Mouse (Mus musculus) stomach, postnatal 0 days (tissue): ENCODE results near the gene Crct1. TPM values are rescaled to one million over a fixed set of nuclear protein-coding genes. Genes with fewer than 3 reads are reported as not detected.

Experiments used
- ATAC-seq: fragments of 200-750 bp; cut with Nextera tagmentation; 2 replicates; pipeline ENCODE4 v1.8.0; 2017; ENCODE audit not compliant: low FRiP score, low TSS enrichment
- DNase-seq: peaks from one replicate; pipeline ENCODE4 v3.0.0-alpha.2; 2016; ENCODE audit warnings: low spot score
- H3K27ac ChIP-seq: fragments of 300-500 bp; sonication (generic); replicated peaks from 2 replicates; pipeline ENCODE4 v1.5.1; 2014; ENCODE audit warnings: mild to moderate bottlenecking, control low read depth
- H3K27me3 ChIP-seq: fragments of 300-500 bp; sonication (generic); 2 replicates; pipeline ENCODE4 v1.6.1; 2014; ENCODE audit warnings: low read length; ENCODE audit not compliant: control insufficient read depth, insufficient read depth
- H3K36me3 ChIP-seq: fragments of 300-500 bp; sonication (generic); 2 replicates; pipeline ENCODE4 v1.6.1; 2014; ENCODE audit warnings: low read length, mixed read lengths; ENCODE audit not compliant: control insufficient read depth, insufficient read depth
- H3K4me1 ChIP-seq: fragments of 300-500 bp; sonication (generic); replicated peaks from 2 replicates; pipeline ENCODE4 v1.6.1; 2014; ENCODE audit warnings: antibody characterized with exemption; ENCODE audit not compliant: control insufficient read depth, insufficient read depth
- H3K4me2 ChIP-seq: fragments of 300-500 bp; sonication (generic); replicated peaks from 2 replicates; pipeline ENCODE4 v1.6.1; 2014; ENCODE audit warnings: low read depth, mild to moderate bottlenecking, control low read depth, moderate library complexity
- H3K4me3 ChIP-seq: fragments of 300-500 bp; sonication (generic); 2 replicates; pipeline ENCODE4 v1.5.1; 2014; ENCODE audit warnings: low read depth, low read length, control low read depth
- H3K9ac ChIP-seq: fragments of 300-500 bp; sonication (generic); 2 replicates; pipeline ENCODE4 v1.6.1; 2014; ENCODE audit warnings: mild to moderate bottlenecking, low read length, control low read depth, mixed read lengths
- H3K9me3 ChIP-seq: fragments of 300-500 bp; sonication (generic); 2 replicates; pipeline ENCODE4 v1.6.1; 2016; ENCODE audit warnings: low read length; ENCODE audit not compliant: control insufficient read depth
- CTCF ChIP-seq: IDR thresholded peaks from 2 replicates; pipeline ENCODE4 v1.5.1; 2016; ENCODE audit warnings: antibody characterized with exemption, low read depth, mild to moderate bottlenecking, moderate library complexity
- EP300 ChIP-seq: optimal IDR thresholded peaks from 2 replicates; pipeline ENCODE3; 2016; ENCODE audit warnings: antibody characterized with exemption
- WGBS: fragments of 180-500 bp; shearing (Covaris S2); extraction: QIAGEN DNeasy Blood & Tissue Kit; methylation state at CpG from one replicate; pipeline ENCODE4 v1.1.7; 2014; 5-methylcytosine and 5-hydroxymethylcytosine counted together
- polyA plus RNA-seq: library from polyadenylated mRNA; unstranded; fragments of >200 nt; fragmentation: Nextera tagmentation; extraction: Ambion mirVana; gene quantifications from 2 replicates; pipeline ENCODE4 v1.2.1, GENCODE M21; 2015

Crct1 gene
- polyA plus RNA-seq, 1 experiment from 2014 or later, result 1,801 TPM

GRCm38 (mm10) chr3:93000621-93001020 lies 14.9 kb downstream of the Crct1 start:
- Histone ChIP-seq H3K4me3 (no peak overlapping the region), H3K27me3 (no peaks in the 10 kb centered on the region), H3K4me2 (no peak overlapping the region), H3K9me3 (no peaks in the 10 kb centered on the region), H3K27ac (no peak overlapping the region), H3K36me3 (no peaks in the 10 kb centered on the region), H3K4me1 (no peaks in the 10 kb centered on the region), H3K9ac (no peak overlapping the region)
- no peak for TF ChIP-seq EP300
- TF ChIP-seq CTCF, result peak; percentile 44
- no peak for ATAC-seq
- 54% methylated on average over 3 of the region's 3 CpGs for WGBS
- no peak for DNase-seq

GRCm38 (mm10) chr3:92998691-92999090 lies 16.8 kb downstream of the Crct1 start:
- H3K36me3 ChIP-seq, result no peaks in the 10 kb centered on the region
- DNase-seq, result peak; percentile 67
- WGBS, result 4% methylated on average over 7 of the region's 7 CpGs
- no peaks in the 10 kb centered on the region for H3K4me1 ChIP-seq
- H3K27me3 ChIP-seq, result no peaks in the 10 kb centered on the region
- no peak for TF ChIP-seq EP300
- peak; percentile 89 for TF ChIP-seq CTCF
- no peak overlapping the region for H3K4me2 ChIP-seq
- no peaks in the 10 kb centered on the region for H3K9me3 ChIP-seq
- H3K4me3 ChIP-seq, result no peak overlapping the region
- ATAC-seq, result peak; percentile 72
- no peak overlapping the region for H3K27ac ChIP-seq
- H3K9ac ChIP-seq, result no peak overlapping the region

GRCm38 (mm10) chr3:92991926-92992325 lies 23.6 kb downstream of the Crct1 start, which contains the start of gene Lce3f:
Gene Lce3f (plus strand): TSS chr3:92992226.
- DNase-seq (no peak), ATAC-seq (no peak)
- no peaks in the 10 kb centered on the region for H3K9me3 ChIP-seq
- H3K4me2 ChIP-seq, result no peak within 1 kb of the TSS
- no peak within 1 kb of the TSS for H3K4me3 ChIP-seq
- TF ChIP-seq EP300 (no peak), CTCF (no peak)
- no peaks in the 10 kb centered on the region for H3K36me3 ChIP-seq
- H3K27ac ChIP-seq, result no peak within 1 kb of the TSS
- H3K27me3 ChIP-seq, result no peaks in the 10 kb centered on the region
- no peaks in the 10 kb centered on the region for H3K4me1 ChIP-seq
- H3K9ac ChIP-seq, result no peak within 1 kb of the TSS

GRCm38 (mm10) chr3:92978484-92978883 lies 37.0 kb downstream of the Crct1 start:
- WGBS, result 51% methylated on average over 2 of the region's 2 CpGs
- H3K27me3 ChIP-seq, result no peaks in the 10 kb centered on the region
- no peak overlapping the region for H3K9ac ChIP-seq
- no peak overlapping the region for H3K4me2 ChIP-seq
- no peaks in the 10 kb centered on the region for H3K36me3 ChIP-seq
- no peaks in the 10 kb centered on the region for H3K4me1 ChIP-seq
- no peak for TF ChIP-seq CTCF
- peak; percentile 63 for TF ChIP-seq EP300
- ATAC-seq (peak; percentile 63; the same call in 1 of the 2 replicates), DNase-seq (no peak)
- no peaks in the 10 kb centered on the region for H3K9me3 ChIP-seq
- H3K27ac ChIP-seq, result 0 out of 2 replicates have a peak overlapping the region, but pooled peaks have one; percentile 49
- H3K4me3 ChIP-seq, result no peak overlapping the region

GRCm38 (mm10) chr3:92966761-92967160 lies 48.7 kb downstream of the Crct1 start, which contains the start of gene Lce3e:
Gene Lce3e (plus strand): TSS chr3:92967061.
- no peaks in the 10 kb centered on the region for H3K4me1 ChIP-seq
- no peak for ATAC-seq
- H3K27ac ChIP-seq, result no peak within 1 kb of the TSS
- no peak within 1 kb of the TSS for H3K4me3 ChIP-seq
- TF ChIP-seq EP300, result no peak
- TF ChIP-seq CTCF, result no peak
- no peaks in the 10 kb centered on the region for H3K36me3 ChIP-seq
- H3K9me3 ChIP-seq, result no peaks in the 10 kb centered on the region
- no peak for DNase-seq
- H3K27me3 ChIP-seq, result no peaks in the 10 kb centered on the region
- 92% methylated on average over 2 of the region's 2 CpGs for WGBS
- no peak within 1 kb of the TSS for H3K9ac ChIP-seq
- H3K4me2 ChIP-seq, result no peak within 1 kb of the TSS

Other genes with a start within 250 kb of the Crct1 start
- gene Lce1i, start 236.8 kb downstream of the Crct1 start, polyA plus RNA-seq, result 369 and 377 TPM in 2 replicates
- 175 and 184 TPM in 2 replicates for gene Lce1j, start 225.2 kb downstream of the Crct1 start, polyA plus RNA-seq
- 86.3 and 98.5 TPM in 2 replicates for gene Lce1k, start 207.8 kb downstream of the Crct1 start, polyA plus RNA-seq
- 108 and 133 TPM in 2 replicates for gene Kprp, start 188.4 kb downstream of the Crct1 start, polyA plus RNA-seq
- 247 and 250 TPM in 2 replicates for gene Lce1l, start 164.4 kb downstream of the Crct1 start, polyA plus RNA-seq
- gene 2310050C09Rik, start 145.5 kb downstream of the Crct1 start, polyA plus RNA-seq, result 30.7 and 33.6 TPM in 2 replicates
- gene Lce3a, start 89.5 kb downstream of the Crct1 start, polyA plus RNA-seq, result 1,230 and 1,305 TPM in 2 replicates
- 847 and 849 TPM in 2 replicates for gene Lce3b, start 82.7 kb downstream of the Crct1 start, polyA plus RNA-seq
- gene Lce3c, start 71.2 kb downstream of the Crct1 start, polyA plus RNA-seq, result 1,477 and 1,491 TPM in 2 replicates
- 246 and 293 TPM in 2 replicates for gene Lce3d, start 58.3 kb downstream of the Crct1 start, polyA plus RNA-seq
- gene Lce3e, start 48.6 kb downstream of the Crct1 start, polyA plus RNA-seq, result 1,443 and 1,461 TPM in 2 replicates
- gene Lce3f, start 23.5 kb downstream of the Crct1 start, polyA plus RNA-seq, result 3,312 and 3,341 TPM in 2 replicates
- gene Lce1m, start 3.4 kb upstream of the Crct1 start, polyA plus RNA-seq, result 356 and 376 TPM in 2 replicates
- 0.05 and 0.08 TPM in 2 replicates for gene Gm4858, start 53.1 kb upstream of the Crct1 start, polyA plus RNA-seq
- 3.3 and 3.7 TPM in 2 replicates for gene Crnn, start 129.1 kb upstream of the Crct1 start, polyA plus RNA-seq
- 0.17 and 0.29 TPM in 2 replicates for gene Flg2, start 181.6 kb upstream of the Crct1 start, polyA plus RNA-seq